Mouse (Mus musculus) urinary bladder, postnatal 25 days (tissue): ENCODE measurements at regions not wholly inside any gene's neighbourhood (a gene's known extent, or its start where the extent isn't known, plus 50 kb on each side); places are given as distances from the start of the nearest gene placed in this dataset.
A peak's percentile ranks its signal among the peaks of the same experiment; 100 is the strongest.

ENCODE experiments used
- DNase-seq: peaks from one replicate; pipeline ENCODE4 v3.0.0; 2022; ENCODE audit warnings: low spot score

GRCm38 (mm10) chr1:80131354-80131753 is 86.9 kb downstream of the Fam124b start:
- no peak for DNase-seq

- DNase-seq = no peak
Measured at GRCm38 (mm10) chr1:80123966-80124365, 94.3 kb downstream of the Fam124b start.

GRCm38 (mm10) chr1:80115913-80116312 is 102.4 kb downstream of the Fam124b start:
- DNase-seq = no peak

- no peak for DNase-seq
Measured at GRCm38 (mm10) chr1:80107747-80108476, 110.4 kb downstream of the Fam124b start.

- peak; percentile 6 for DNase-seq
Measured at GRCm38 (mm10) chr1:80106269-80106668, 112.0 kb downstream of the Fam124b start.

GRCm38 (mm10) chr1:80098266-80098665 is 120.0 kb downstream of the Fam124b start:
- DNase-seq = no peak

GRCm38 (mm10) chr1:80091800-80092199 is 126.5 kb downstream of the Fam124b start:
- DNase-seq = no peak

- no peak for DNase-seq
Measured at GRCm38 (mm10) chr1:80091350-80091749, 126.9 kb downstream of the Fam124b start.

- no peak for DNase-seq
Measured at GRCm38 (mm10) chr1:80088651-80089050, 129.6 kb downstream of the Fam124b start.

GRCm38 (mm10) chr1:80076357-80076756 is 141.9 kb downstream of the Fam124b start:
- DNase-seq = no peak

GRCm38 (mm10) chr1:80074376-80074775 is 143.9 kb downstream of the Fam124b start:
- DNase-seq = no peak

- DNase-seq = no peak
Measured at GRCm38 (mm10) chr1:80073950-80074349, 144.3 kb downstream of the Fam124b start.

- no peak for DNase-seq
Measured at GRCm38 (mm10) chr1:80069141-80069540, 149.1 kb downstream of the Fam124b start.

GRCm38 (mm10) chr1:80062121-80062520 is 156.2 kb downstream of the Fam124b start:
- no peak for DNase-seq

- no peak for DNase-seq
Measured at GRCm38 (mm10) chr1:80061632-80062031, 156.6 kb downstream of the Fam124b start.

GRCm38 (mm10) chr1:80045141-80045540 is 173.1 kb downstream of the Fam124b start:
- DNase-seq = no peak

- DNase-seq = no peak
Measured at GRCm38 (mm10) chr1:80040409-80040808, 177.9 kb downstream of the Fam124b start.

GRCm38 (mm10) chr1:80039891-80040290 is 178.4 kb downstream of the Fam124b start:
- DNase-seq = no peak

GRCm38 (mm10) chr1:80039161-80039560 is 178.2 kb upstream of the Serpine2 start:
- DNase-seq = no peak

- DNase-seq = no peak
Measured at GRCm38 (mm10) chr1:80038059-80038458, 177.1 kb upstream of the Serpine2 start.

- no peak for DNase-seq
Measured at GRCm38 (mm10) chr1:80036436-80036835, 175.5 kb upstream of the Serpine2 start.

- no peak for DNase-seq
Measured at GRCm38 (mm10) chr1:80033522-80033921, 172.5 kb upstream of the Serpine2 start.

GRCm38 (mm10) chr1:80033121-80033520 is 172.1 kb upstream of the Serpine2 start:
- DNase-seq = no peak

GRCm38 (mm10) chr1:80032464-80032863 is 171.5 kb upstream of the Serpine2 start:
- no peak for DNase-seq
